Mouse (Mus musculus): ENCODE results near the gene Spata25. TPM values are rescaled to one million over a fixed set of nuclear protein-coding genes. Genes with fewer than 3 reads are reported as not detected.
"Not testable (repeated sequence)": the region's sequence is repeated elsewhere in the genome, so short reads cannot be mapped to it uniquely, and the experiment has no call there.

Gene Spata25
- polyA plus RNA-seq, 1 experiment from 2014 or later, result not detected

DNA sequence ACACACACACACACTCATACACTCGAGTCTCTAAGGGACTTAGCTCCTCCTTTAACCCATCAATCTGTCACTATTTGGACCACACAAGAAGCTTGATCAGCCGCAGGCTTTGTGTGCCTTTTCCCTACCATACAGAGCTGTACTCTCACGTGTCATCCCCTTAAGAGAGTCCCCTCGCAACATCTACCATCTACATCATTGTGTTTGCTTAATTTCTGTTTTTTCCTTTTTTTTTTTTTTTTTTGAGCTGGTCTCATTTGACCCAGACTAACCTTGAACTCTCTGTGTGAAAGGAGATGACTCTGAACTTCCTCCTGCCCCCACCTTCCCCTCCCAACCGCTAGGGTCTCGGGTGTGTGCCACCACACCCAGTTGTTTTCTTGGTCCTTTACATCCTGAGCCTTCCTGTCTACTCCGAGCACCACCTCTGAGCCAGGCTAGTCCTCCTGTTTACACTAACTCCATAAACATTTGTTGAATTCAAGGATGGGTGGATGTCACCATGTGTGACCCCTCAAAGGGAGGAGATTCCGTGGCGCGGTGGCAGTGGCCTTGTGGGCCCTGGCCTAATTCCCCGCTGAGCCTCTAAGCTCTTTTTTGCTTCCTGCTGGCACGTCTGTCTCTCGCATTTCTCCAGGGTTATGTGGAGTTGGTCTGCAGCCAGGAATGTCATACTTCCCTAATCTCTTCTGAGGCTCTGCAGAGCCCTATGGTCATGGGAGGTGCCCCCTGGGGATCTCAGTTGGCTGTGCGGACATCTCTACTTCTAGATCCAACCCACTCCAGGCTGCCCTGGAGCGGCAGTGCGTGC, 38.6 kb upstream of the Spata25 start:
- H3K4me3 ChIP-seq (ENCODE audit: low read depth, low read length), result no peak overlapping the region
- H3K9ac ChIP-seq (ENCODE audit: low read length), result no peak overlapping the region
- no peaks in the 10 kb centered on the region for H3K36me3 ChIP-seq (ENCODE audit: control insufficient read depth, insufficient read depth, low read length)
- H3K9me3 ChIP-seq (ENCODE audit: control insufficient read depth, low read length), result peaks cover 4% of the 10 kb centered on the region; the same call in 1 of the 2 replicates
- H3K27me3 ChIP-seq (replicated peaks; ENCODE audit: control insufficient read depth, insufficient read depth, low read length), result no peaks in the 10 kb centered on the region
- peaks cover 8% of the 10 kb centered on the region; the same call in 1 of the 2 replicates for H3K4me1 ChIP-seq (replicated peaks; ENCODE audit: control insufficient read depth, insufficient read depth, low read length)
- DNase-seq (ENCODE audit: low spot score) (peak; percentile 69), ATAC-seq (replicated peaks; ENCODE audit: low FRiP score, low TSS enrichment, low read depth) (peak; percentile 45; the same call in 1 of the 2 replicates)
- 32% methylated on average over 16 of the region's 16 CpGs for WGBS
- H3K4me2 ChIP-seq (ENCODE audit: low read length), result no peak overlapping the region
- H3K27ac ChIP-seq (ENCODE audit: low read depth), result peak overlapping the region; percentile 69

DNA sequence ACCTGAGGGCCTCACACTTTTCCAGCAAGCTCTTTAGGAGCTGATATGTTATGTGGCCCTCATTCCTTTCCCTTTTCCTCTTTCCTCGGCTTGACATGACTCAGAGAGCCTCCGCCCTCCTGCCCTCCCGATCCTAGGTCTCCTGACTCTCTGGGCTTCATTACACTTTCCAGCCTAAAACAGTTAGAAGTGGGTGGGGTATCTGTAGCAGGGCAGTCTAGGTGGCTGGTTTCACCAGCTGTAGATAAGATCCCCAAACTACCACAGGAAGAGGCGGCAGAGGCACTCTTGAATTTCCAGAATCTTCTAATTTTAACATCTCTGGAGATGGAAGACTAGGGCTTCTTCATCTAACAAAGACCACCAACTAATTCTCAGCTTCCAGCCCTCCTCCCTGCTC, 36.3 kb upstream of the Spata25 start:
- 68% methylated on average over 4 of the region's 4 CpGs for WGBS

DNA sequence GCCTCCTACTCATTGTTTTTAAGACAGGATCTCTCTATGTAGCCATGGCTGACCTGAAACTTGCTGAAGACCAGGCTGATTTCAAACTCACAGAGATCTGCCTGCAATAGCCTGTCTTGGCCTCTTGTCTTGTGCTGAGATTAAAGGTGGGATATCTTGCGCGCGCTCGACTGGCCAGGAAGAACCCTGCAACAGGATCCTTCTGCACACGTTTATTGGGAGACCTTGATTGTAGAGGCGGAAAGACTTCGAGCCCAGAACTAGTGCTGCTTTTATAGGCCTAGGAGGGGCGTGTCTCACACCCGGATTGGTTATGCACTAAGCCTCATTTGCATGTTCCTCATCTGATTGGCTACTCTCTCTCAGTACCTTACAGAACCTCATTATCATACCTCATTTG, 35.1 kb upstream of the Spata25 start:
- H3K27me3 ChIP-seq (replicated peaks; ENCODE audit: control insufficient read depth, insufficient read depth, low read length); H3K4me3 ChIP-seq (ENCODE audit: low read depth, low read length); H3K9me3 ChIP-seq (ENCODE audit: control insufficient read depth, low read length); H3K27ac ChIP-seq (ENCODE audit: low read depth); H3K9ac ChIP-seq (ENCODE audit: low read length); H3K36me3 ChIP-seq (ENCODE audit: control insufficient read depth, insufficient read depth, low read length); ATAC-seq (replicated peaks; ENCODE audit: low FRiP score, low TSS enrichment, low read depth); DNase-seq (ENCODE audit: low spot score); H3K4me2 ChIP-seq (ENCODE audit: low read length): not testable (repeated sequence)
- peaks cover 16% of the 10 kb centered on the region; the same call in 1 of the 2 replicates for H3K4me1 ChIP-seq (replicated peaks; ENCODE audit: control insufficient read depth, insufficient read depth, low read length)
- WGBS, result 90% methylated on average over 7 of the region's 9 CpGs

More for the DNA sequence above, 36.3 kb upstream of the Spata25 start:
- DNase-seq (ENCODE audit: low spot score) (no peak), ATAC-seq (replicated peaks; ENCODE audit: low FRiP score, low TSS enrichment, low read depth) (no peak)
- Histone ChIP-seq H3K9me3 (ENCODE audit: control insufficient read depth, low read length) (peaks cover 4% of the 10 kb centered on the region; the same call in 1 of the 2 replicates), H3K4me1 (replicated peaks; ENCODE audit: control insufficient read depth, insufficient read depth, low read length) (peaks cover 13% of the 10 kb centered on the region; the same call in 1 of the 2 replicates), H3K4me2 (ENCODE audit: low read length) (no peak overlapping the region), H3K27me3 (replicated peaks; ENCODE audit: control insufficient read depth, insufficient read depth, low read length) (no peaks in the 10 kb centered on the region), H3K4me3 (ENCODE audit: low read depth, low read length) (no peak overlapping the region), H3K36me3 (ENCODE audit: control insufficient read depth, insufficient read depth, low read length) (no peaks in the 10 kb centered on the region), H3K9ac (ENCODE audit: low read length) (no peak overlapping the region), H3K27ac (ENCODE audit: low read depth) (no peak overlapping the region)

DNA sequence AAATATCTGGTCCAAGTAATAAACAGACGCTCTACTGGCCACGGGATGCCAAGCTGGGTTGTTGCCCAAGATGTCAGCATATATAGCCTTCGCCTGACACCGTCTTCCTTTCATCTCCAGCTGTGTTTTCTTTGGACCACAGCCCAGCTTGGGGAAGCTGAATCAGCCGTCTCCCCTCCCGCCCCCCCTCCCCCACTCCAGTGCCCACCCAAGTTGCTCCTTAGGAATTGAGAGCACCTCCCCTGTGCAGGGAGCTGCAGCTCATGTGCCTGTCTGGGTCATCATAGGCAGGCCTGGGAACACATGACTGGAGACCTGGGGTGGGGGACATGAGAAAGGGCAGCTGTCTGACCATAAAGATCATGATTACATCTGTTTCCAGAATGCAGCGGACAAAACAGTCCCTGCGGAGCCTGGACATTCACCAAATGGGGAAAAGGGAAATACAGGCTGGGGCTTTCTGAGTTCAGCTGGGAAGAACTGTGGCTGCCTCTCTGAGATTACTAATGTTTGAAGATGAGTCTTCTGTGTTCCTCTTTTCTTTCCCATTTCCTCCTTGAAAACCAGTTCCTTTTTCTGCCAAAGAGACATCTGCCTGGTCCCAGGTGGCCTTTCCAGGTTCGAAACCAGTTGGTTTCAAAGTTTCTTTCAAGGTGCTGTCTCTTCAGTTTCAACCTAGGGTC, 34.0 kb upstream of the Spata25 start:
- peak overlapping the region; percentile 47 for H3K27ac ChIP-seq (ENCODE audit: low read depth)
- H3K36me3 ChIP-seq (ENCODE audit: control insufficient read depth, insufficient read depth, low read length), result no peaks in the 10 kb centered on the region
- no peak overlapping the region for H3K4me3 ChIP-seq (ENCODE audit: low read depth, low read length)
- no peaks in the 10 kb centered on the region for H3K9me3 ChIP-seq (ENCODE audit: control insufficient read depth, low read length)
- peaks cover 16% of the 10 kb centered on the region for H3K27me3 ChIP-seq (replicated peaks; ENCODE audit: control insufficient read depth, insufficient read depth, low read length)
- DNase-seq (ENCODE audit: low spot score), result peak; percentile 86
- peak overlapping the region; percentile 13; the same call in 1 of the 2 replicates for H3K4me2 ChIP-seq (ENCODE audit: low read length)
- ATAC-seq (replicated peaks; ENCODE audit: low FRiP score, low TSS enrichment, low read depth), result peak; percentile 62
- peaks cover 24% of the 10 kb centered on the region; the same call in 1 of the 2 replicates for H3K4me1 ChIP-seq (replicated peaks; ENCODE audit: control insufficient read depth, insufficient read depth, low read length)
- 23% methylated on average over 9 of the region's 9 CpGs for WGBS
- H3K9ac ChIP-seq (ENCODE audit: low read length), result no peak overlapping the region

DNA sequence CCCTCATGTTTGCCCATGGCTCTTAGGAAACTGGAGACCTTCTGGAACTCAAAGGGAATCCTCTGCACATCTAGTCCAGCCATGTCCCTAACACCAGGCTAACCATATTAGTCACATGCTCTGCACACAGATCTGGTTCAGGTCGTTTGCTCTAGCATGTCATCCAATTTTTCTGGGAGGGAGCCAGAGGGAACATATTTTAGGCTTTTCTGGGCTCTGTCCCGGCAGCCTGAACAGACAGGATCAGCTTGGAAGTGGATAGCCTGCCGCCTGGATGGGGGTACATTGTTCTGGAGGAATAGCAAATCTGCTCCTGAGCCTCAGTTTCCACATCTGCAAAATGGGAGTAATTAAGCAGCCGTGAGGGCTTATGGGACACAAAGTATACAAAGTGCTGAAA, 32.8 kb upstream of the Spata25 start:
- Histone ChIP-seq H3K4me3 (ENCODE audit: low read depth, low read length) (no peak overlapping the region), H3K4me1 (replicated peaks; ENCODE audit: control insufficient read depth, insufficient read depth, low read length) (peaks cover 31% of the 10 kb centered on the region; the same call in 1 of the 2 replicates), H3K9ac (ENCODE audit: low read length) (no peak overlapping the region), H3K9me3 (ENCODE audit: control insufficient read depth, low read length) (no peaks in the 10 kb centered on the region), H3K27ac (ENCODE audit: low read depth) (no peak overlapping the region), H3K27me3 (replicated peaks; ENCODE audit: control insufficient read depth, insufficient read depth, low read length) (peaks cover 27% of the 10 kb centered on the region), H3K36me3 (ENCODE audit: control insufficient read depth, insufficient read depth, low read length) (no peaks in the 10 kb centered on the region), H3K4me2 (ENCODE audit: low read length) (no peak overlapping the region)
- WGBS, result 73% methylated on average over 4 of the region's 4 CpGs
- ATAC-seq (replicated peaks; ENCODE audit: low FRiP score, low TSS enrichment, low read depth), result no peak
- no peak for DNase-seq (ENCODE audit: low spot score)

DNA sequence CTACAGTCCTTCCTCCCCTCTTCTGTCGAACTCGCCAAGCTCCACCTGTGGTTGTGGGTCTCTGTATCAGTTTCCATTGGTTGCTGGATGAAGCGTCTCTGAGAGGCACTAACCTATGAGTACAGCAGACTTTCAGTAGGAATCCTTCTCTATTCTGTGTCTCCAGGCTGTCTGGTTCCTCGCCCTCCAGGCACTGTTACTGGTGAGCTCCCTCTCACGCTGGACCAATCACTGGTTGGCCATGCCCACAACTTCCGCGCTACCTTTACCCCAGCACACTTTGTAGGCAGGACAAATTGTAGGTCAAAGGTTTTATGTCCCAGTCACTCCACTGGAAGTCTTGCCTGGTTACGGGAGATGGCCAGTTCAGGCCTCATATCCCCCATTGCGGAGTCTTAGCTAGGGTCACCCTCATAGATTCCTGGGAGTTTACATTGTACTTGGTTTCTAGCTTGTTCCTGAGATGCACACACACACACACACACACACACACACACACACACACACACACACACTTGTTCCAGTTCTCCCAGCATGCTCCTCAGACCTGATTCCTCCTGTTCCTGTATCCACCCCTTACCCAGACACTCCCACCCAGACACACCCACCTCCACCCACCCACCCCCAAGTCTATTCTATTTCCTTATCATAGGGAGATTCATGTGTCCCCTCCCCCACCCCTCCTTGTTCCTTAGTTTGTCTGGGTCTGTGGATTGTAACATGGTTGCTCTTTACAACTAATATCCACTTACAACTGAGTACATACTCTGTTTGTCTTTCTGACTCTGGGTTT, 31.5 kb upstream of the Spata25 start:
- ATAC-seq (replicated peaks; ENCODE audit: low FRiP score, low TSS enrichment, low read depth) (no peak), DNase-seq (ENCODE audit: low spot score) (no peak)
- H3K4me1 ChIP-seq (replicated peaks; ENCODE audit: control insufficient read depth, insufficient read depth, low read length), result peaks cover 31% of the 10 kb centered on the region; the same call in 1 of the 2 replicates
- WGBS, result 55% methylated on average over 9 of the region's 9 CpGs
- H3K9ac ChIP-seq (ENCODE audit: low read length), result no peak overlapping the region
- no peak overlapping the region for H3K27ac ChIP-seq (ENCODE audit: low read depth)
- no peaks in the 10 kb centered on the region for H3K36me3 ChIP-seq (ENCODE audit: control insufficient read depth, insufficient read depth, low read length)
- peaks cover 33% of the 10 kb centered on the region for H3K27me3 ChIP-seq (replicated peaks; ENCODE audit: control insufficient read depth, insufficient read depth, low read length)
- no peaks in the 10 kb centered on the region for H3K9me3 ChIP-seq (ENCODE audit: control insufficient read depth, low read length)
- H3K4me3 ChIP-seq (ENCODE audit: low read depth, low read length), result no peak overlapping the region
- H3K4me2 ChIP-seq (ENCODE audit: low read length), result no peak overlapping the region

DNA sequence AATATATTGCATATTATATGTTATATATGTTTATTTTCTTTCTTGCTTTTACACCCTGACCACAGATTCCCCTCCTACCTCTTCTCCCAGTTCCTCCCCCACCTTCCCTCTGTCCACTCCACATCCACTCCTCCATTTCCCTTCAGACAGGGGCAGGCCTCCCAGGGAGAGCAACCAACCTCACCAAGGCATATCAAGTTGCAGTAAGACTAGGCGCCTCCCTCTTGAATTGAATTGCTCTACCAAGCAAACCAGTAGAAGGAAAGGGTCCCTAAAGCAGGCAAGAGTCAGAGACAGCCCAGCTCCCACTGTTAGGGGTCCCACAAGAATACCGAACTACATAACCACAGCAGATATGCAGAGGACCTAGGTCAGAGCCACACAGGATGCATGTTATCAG, 30.8 kb upstream of the Spata25 start:
- H3K4me3 ChIP-seq (ENCODE audit: low read depth, low read length), result no peak overlapping the region
- WGBS, result 47% methylated on average over 2 of the region's 2 CpGs
- DNase-seq (ENCODE audit: low spot score), result no peak
- peaks cover 33% of the 10 kb centered on the region for H3K27me3 ChIP-seq (replicated peaks; ENCODE audit: control insufficient read depth, insufficient read depth, low read length)
- no peaks in the 10 kb centered on the region for H3K36me3 ChIP-seq (ENCODE audit: control insufficient read depth, insufficient read depth, low read length)
- no peak overlapping the region for H3K27ac ChIP-seq (ENCODE audit: low read depth)
- H3K9me3 ChIP-seq (ENCODE audit: control insufficient read depth, low read length), result no peaks in the 10 kb centered on the region
- H3K4me2 ChIP-seq (ENCODE audit: low read length), result no peak overlapping the region
- H3K9ac ChIP-seq (ENCODE audit: low read length), result no peak overlapping the region
- no peak for ATAC-seq (replicated peaks; ENCODE audit: low FRiP score, low TSS enrichment, low read depth)
- H3K4me1 ChIP-seq (replicated peaks; ENCODE audit: control insufficient read depth, insufficient read depth, low read length), result peaks cover 31% of the 10 kb centered on the region; the same call in 1 of the 2 replicates

DNA sequence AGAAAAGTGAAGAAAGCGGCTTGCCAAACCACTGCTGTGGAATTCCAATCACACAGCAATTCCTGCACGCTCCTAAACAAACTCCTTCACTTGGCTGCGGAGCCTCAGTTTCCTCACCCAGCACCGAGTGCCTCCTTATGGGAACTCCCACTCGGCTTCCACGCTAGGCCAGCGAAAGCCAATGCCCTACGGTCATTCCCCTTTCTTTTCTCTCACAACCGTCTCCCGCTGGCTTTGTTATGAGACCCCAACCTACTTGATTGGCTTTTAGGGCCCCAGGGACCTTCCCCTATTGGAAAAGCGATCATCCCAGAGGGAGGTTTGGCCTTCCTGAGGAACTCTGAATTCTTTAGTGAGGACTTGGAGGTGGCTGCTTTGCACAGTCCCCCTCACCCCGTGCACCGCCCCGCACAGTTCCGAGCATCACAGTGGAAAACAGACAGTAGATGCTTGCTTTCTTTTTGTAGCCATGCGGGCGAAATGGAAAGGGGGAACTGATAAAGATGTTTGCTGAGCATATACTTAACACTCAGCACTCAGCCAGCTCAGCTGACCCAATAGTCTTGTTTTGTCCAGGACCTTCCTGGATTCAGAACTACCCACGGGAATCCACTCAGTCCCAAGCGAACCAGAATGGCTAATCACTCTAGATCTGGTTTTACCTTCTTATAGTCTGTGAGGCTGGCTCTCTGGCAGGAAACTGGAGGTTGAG, 29.7 kb upstream of the Spata25 start:
- 10% methylated on average over 19 of the region's 19 CpGs for WGBS

More for the DNA sequence above, 29.7 kb upstream of the Spata25 start:
- Histone ChIP-seq H3K27ac (ENCODE audit: low read depth) (no peak overlapping the region), H3K4me3 (ENCODE audit: low read depth, low read length) (peak overlapping the region; percentile 58), H3K9me3 (ENCODE audit: control insufficient read depth, low read length) (no peaks in the 10 kb centered on the region), H3K27me3 (replicated peaks; ENCODE audit: control insufficient read depth, insufficient read depth, low read length) (peaks cover 33% of the 10 kb centered on the region), H3K4me2 (ENCODE audit: low read length) (peak overlapping the region; percentile 96), H3K4me1 (replicated peaks; ENCODE audit: control insufficient read depth, insufficient read depth, low read length) (peaks cover 31% of the 10 kb centered on the region; the same call in 1 of the 2 replicates), H3K36me3 (ENCODE audit: control insufficient read depth, insufficient read depth, low read length) (no peaks in the 10 kb centered on the region), H3K9ac (ENCODE audit: low read length) (peak overlapping the region; percentile 48)
- ATAC-seq (replicated peaks; ENCODE audit: low FRiP score, low TSS enrichment, low read depth), result no peak
- DNase-seq (ENCODE audit: low spot score), result no peak

Data from intestine, embryonic 14.5 days (tissue).